Mouse (Mus musculus): Measurements from ENCODE around the gene Stau1. TPM values are rescaled to one million over a fixed set of nuclear protein-coding genes. Genes with fewer than 3 reads are reported as not detected.

The Stau1 gene
- polyA plus RNA-seq, 1 experiment, result 15.2 TPM

- no peak for DNase-seq (ENCODE audit: low read depth in 1 of 2, low spot score in 2 of 2)
- 55% methylated on average over 13 of the region's 13 CpGs for WGBS
- Histone ChIP-seq H3K27me3 (ENCODE audit: control insufficient read depth, insufficient read depth, low read length) (no peaks in the 10 kb centered on the region), H3K4me3 (ENCODE audit: extremely low read depth, insufficient read depth, insufficient read length) (no peak overlapping the region), H3K4me1 (ENCODE audit: control insufficient read depth, insufficient read depth, insufficient read length) (no peaks in the 10 kb centered on the region), H3K36me3 (ENCODE audit: control insufficient read depth, insufficient read depth, low read length) (no peaks in the 10 kb centered on the region), H3K27ac (ENCODE audit: insufficient read depth, low read length) (no peak overlapping the region)
- TF ChIP-seq CTCF (IDR thresholded peaks at IDR 0.05; ENCODE audit: extremely low read depth, insufficient read depth, insufficient read length, insufficient replicate concordance) (no peak), POLR2A (IDR thresholded peaks at IDR 0.05; ENCODE audit: low read depth, low read length) (no peak)
Measured at GRCm38 (mm10) chr2:167007001-167007491, 10.9 kb upstream of the Stau1 start.

DNA sequence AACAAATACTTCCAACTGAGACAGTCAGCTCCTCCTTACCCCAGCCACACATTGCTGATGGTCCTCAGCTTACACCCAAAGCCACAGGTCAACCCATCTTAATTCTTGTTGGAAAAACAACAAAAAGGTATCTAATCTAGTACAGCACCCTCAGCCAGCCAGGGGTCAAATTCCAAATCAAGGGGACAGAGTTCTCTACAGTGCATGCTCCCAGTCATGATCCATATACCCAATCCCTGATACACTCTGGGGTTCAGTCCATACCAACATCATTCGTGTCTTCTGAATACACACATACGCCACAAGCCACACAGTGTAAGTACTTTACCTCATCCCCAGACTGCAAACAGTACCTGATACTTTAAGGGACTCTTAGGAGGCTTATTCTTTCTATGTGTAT lies 10.3 kb upstream of the Stau1 start:
- DNase-seq (ENCODE audit: low read depth in 1 of 2, low spot score in 2 of 2), result no peak
- Histone ChIP-seq H3K36me3 (ENCODE audit: control insufficient read depth, insufficient read depth, low read length) (no peaks in the 10 kb centered on the region), H3K27ac (ENCODE audit: insufficient read depth, low read length) (no peak overlapping the region), H3K4me1 (ENCODE audit: control insufficient read depth, insufficient read depth, insufficient read length) (no peaks in the 10 kb centered on the region), H3K27me3 (ENCODE audit: control insufficient read depth, insufficient read depth, low read length) (no peaks in the 10 kb centered on the region), H3K4me3 (ENCODE audit: extremely low read depth, insufficient read depth, insufficient read length) (no peak overlapping the region)
- no peak for TF ChIP-seq CTCF (IDR thresholded peaks at IDR 0.05; ENCODE audit: extremely low read depth, insufficient read depth, insufficient read length, insufficient replicate concordance)
- TF ChIP-seq POLR2A (IDR thresholded peaks at IDR 0.05; ENCODE audit: low read depth, low read length), result no peak
- WGBS, result 91% methylated on average over 2 of the region's 2 CpGs

DNA sequence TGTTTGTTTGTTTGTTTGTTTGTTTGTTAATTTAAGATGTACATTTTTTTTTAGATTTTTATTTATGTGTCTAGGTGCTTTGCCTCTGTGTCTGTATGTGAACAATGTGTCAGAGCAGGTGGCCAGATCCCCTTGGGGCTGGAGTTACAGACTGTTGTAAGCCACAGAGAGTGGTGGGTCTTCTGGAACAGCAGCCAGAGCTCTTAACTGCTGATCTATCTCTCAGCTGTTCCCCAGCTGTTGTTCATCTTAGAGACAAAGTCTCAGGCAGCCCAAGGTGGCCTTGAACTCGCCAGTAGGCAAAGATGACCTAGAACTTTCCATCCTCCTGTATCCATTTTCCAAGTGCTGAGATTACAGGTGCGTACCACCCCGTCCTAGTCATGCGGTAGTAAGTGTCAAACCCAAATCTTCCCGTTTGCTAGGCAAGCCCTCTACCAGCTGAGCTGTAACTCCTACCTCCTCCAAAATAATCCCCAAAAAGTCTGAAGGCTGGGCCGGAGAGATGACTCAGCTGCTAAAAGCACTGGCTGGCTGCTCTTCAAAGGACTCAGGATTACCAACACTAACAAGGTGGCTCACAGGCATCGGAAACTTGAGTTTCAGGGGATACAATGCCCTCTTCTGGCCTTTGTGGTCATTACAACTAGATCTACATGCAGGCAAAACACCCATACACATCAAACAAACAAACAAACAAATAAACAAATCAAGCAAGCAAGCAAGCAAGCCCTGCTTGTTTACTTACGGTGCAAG lies 8.2 kb upstream of the Stau1 start:
- no peak overlapping the region for H3K27ac ChIP-seq (ENCODE audit: insufficient read depth, low read length)
- WGBS, result 50% methylated on average over 8 of the region's 8 CpGs

GRCm38 (mm10) chr2:167001486-167001885 lies 5.4 kb upstream of the Stau1 start:
- no peaks in the 10 kb centered on the region for H3K36me3 ChIP-seq (ENCODE audit: control insufficient read depth, insufficient read depth, low read length)
- H3K4me3 ChIP-seq (ENCODE audit: extremely low read depth, insufficient read depth, insufficient read length), result no peak overlapping the region
- no peak overlapping the region for H3K27ac ChIP-seq (ENCODE audit: insufficient read depth, low read length)
- no peak for TF ChIP-seq CTCF (IDR thresholded peaks at IDR 0.05; ENCODE audit: extremely low read depth, insufficient read depth, insufficient read length, insufficient replicate concordance)
- DNase-seq (ENCODE audit: low read depth in 1 of 2, low spot score in 2 of 2), result no peak
- peaks cover 2% of the 10 kb centered on the region; the same call in 1 of the 2 replicates for H3K4me1 ChIP-seq (ENCODE audit: control insufficient read depth, insufficient read depth, insufficient read length)
- 88% methylated on average over 9 of the region's 9 CpGs for WGBS
- no peaks in the 10 kb centered on the region for H3K27me3 ChIP-seq (ENCODE audit: control insufficient read depth, insufficient read depth, low read length)

More for the DNA sequence above, 8.2 kb upstream of the Stau1 start:
- Histone ChIP-seq H3K4me1 (ENCODE audit: control insufficient read depth, insufficient read depth, insufficient read length) (no peaks in the 10 kb centered on the region), H3K4me3 (ENCODE audit: extremely low read depth, insufficient read depth, insufficient read length) (no peak overlapping the region), H3K27me3 (ENCODE audit: control insufficient read depth, insufficient read depth, low read length) (no peaks in the 10 kb centered on the region), H3K36me3 (ENCODE audit: control insufficient read depth, insufficient read depth, low read length) (no peaks in the 10 kb centered on the region)
- DNase-seq (ENCODE audit: low read depth in 1 of 2, low spot score in 2 of 2), result peak; percentile 45 to 64
- no peak for TF ChIP-seq POLR2A (IDR thresholded peaks at IDR 0.05; ENCODE audit: low read depth, low read length)
- TF ChIP-seq CTCF (IDR thresholded peaks at IDR 0.05; ENCODE audit: extremely low read depth, insufficient read depth, insufficient read length, insufficient replicate concordance), result peak; percentile 55; the same call in 1 of the 2 replicates

DNA sequence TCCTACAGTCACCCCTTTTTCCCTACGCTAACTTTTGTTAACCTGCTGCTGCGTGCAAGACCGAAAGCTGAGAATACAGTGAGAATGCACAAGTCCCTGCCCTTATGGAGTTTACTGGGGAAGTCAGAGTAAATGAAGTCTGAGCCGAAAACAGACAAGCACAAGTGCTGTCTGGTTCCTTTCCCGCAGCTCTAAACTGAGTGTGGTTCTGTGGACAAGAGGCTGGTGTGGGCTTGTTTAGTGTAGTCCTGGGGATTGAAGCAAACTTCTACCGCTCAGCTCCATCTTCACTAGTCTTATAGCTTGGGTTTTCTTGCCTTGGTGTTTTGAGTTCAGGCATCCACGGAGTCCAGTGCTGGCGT lies 415 bp upstream of the Stau1 start:
- H3K4me3 ChIP-seq (ENCODE audit: extremely low read depth, insufficient read depth, insufficient read length), result peak overlapping the region; percentile 57
- no peak for TF ChIP-seq POLR2A (IDR thresholded peaks at IDR 0.05; ENCODE audit: low read depth, low read length)
- no peak for TF ChIP-seq CTCF (IDR thresholded peaks at IDR 0.05; ENCODE audit: extremely low read depth, insufficient read depth, insufficient read length, insufficient replicate concordance)
- no peaks in the 10 kb centered on the region for H3K27me3 ChIP-seq (ENCODE audit: control insufficient read depth, insufficient read depth, low read length)
- H3K4me1 ChIP-seq (ENCODE audit: control insufficient read depth, insufficient read depth, insufficient read length), result peaks cover 10% of the 10 kb centered on the region; the same call in 1 of the 2 replicates
- DNase-seq (ENCODE audit: low read depth in 1 of 2, low spot score in 2 of 2), result no peak
- no peaks in the 10 kb centered on the region for H3K36me3 ChIP-seq (ENCODE audit: control insufficient read depth, insufficient read depth, low read length)
- 34% methylated on average over 8 of the region's 8 CpGs for WGBS
- peak overlapping the region; percentile 68 for H3K27ac ChIP-seq (ENCODE audit: insufficient read depth, low read length)

GRCm38 (mm10) chr2:166995021-166995795 lies 891 bp downstream of the Stau1 start:
- peak overlapping the region; percentile 97 for H3K27ac ChIP-seq (ENCODE audit: insufficient read depth, low read length)
- TF ChIP-seq CTCF (IDR thresholded peaks at IDR 0.05; ENCODE audit: extremely low read depth, insufficient read depth, insufficient read length, insufficient replicate concordance) (no peak), POLR2A (IDR thresholded peaks at IDR 0.05; ENCODE audit: low read depth, low read length) (no peak)
- DNase-seq (ENCODE audit: low read depth in 1 of 2, low spot score in 2 of 2), result peak in 1 of 2 experiments; percentile 17
- H3K27me3 ChIP-seq (ENCODE audit: control insufficient read depth, insufficient read depth, low read length), result no peaks in the 10 kb centered on the region
- no peaks in the 10 kb centered on the region for H3K36me3 ChIP-seq (ENCODE audit: control insufficient read depth, insufficient read depth, low read length)
- H3K4me1 ChIP-seq (ENCODE audit: control insufficient read depth, insufficient read depth, insufficient read length), result peaks cover 10% of the 10 kb centered on the region; the same call in 1 of the 2 replicates
- 1% methylated on average over 28 of the region's 28 CpGs for WGBS
- H3K4me3 ChIP-seq (ENCODE audit: extremely low read depth, insufficient read depth, insufficient read length), result peak overlapping the region; percentile 89
